Mouse (Mus musculus): ENCODE data around the gene Vstm2a. TPM values are rescaled to one million over a fixed set of nuclear protein-coding genes. Genes with fewer than 3 reads are reported as not detected.

Gene Vstm2a
- polyA plus RNA-seq, 1 experiment from 2014 or later = not detected

DNA sequence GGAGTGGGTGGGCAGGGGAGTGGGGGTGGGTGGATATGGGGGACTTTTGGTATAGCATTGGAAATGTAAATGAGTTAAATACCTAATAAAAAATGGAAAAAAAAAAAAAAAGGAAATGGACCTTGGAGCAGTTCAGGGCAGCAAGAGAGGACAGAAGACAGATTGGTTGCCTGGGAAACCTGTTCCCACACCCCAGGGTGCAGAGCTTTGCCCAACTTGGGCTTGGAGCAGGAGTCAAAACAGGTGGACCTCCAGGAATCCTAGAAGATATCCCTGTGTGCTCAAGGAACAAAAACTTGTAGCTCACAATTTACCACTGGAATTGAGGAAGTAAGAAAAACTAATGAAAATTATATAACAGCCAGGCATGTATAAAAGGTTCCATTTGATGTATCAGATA, 96.8 kb downstream of the Vstm2a start:
- Histone ChIP-seq H3K79me2 (ENCODE audit: inconsistent target) (no peaks in the 10 kb centered on the region), H3K27ac (no peak overlapping the region), H3K36me3 (ENCODE audit: inconsistent target) (no peaks in the 10 kb centered on the region), H3K4me3 (ENCODE audit: inconsistent target) (no peak overlapping the region)

GRCm38 (mm10) chr11:16366852-16367587, 109.5 kb downstream of the Vstm2a start:
- no peak overlapping the region for H3K27ac ChIP-seq
- H3K79me2 ChIP-seq (ENCODE audit: inconsistent target) = no peaks in the 10 kb centered on the region
- WGBS (ENCODE audit: missing documents) = 75% methylated on average over 8 of the region's 8 CpGs
- H3K4me3 ChIP-seq (ENCODE audit: inconsistent target) = no peak overlapping the region
- H3K36me3 ChIP-seq (ENCODE audit: inconsistent target) = no peaks in the 10 kb centered on the region

GRCm38 (mm10) chr11:16403627-16404026, 146.1 kb downstream of the Vstm2a start:
- WGBS (ENCODE audit: missing documents) = 54% methylated on average over 2 of the region's 2 CpGs
- no peaks in the 10 kb centered on the region for H3K36me3 ChIP-seq (ENCODE audit: inconsistent target)

GRCm38 (mm10) chr11:16411736-16412135, 154.2 kb downstream of the Vstm2a start:
- H3K4me3 ChIP-seq (ENCODE audit: inconsistent target) = no peak overlapping the region
- H3K36me3 ChIP-seq (ENCODE audit: inconsistent target) = no peaks in the 10 kb centered on the region
- no peak overlapping the region for H3K27ac ChIP-seq
- WGBS (ENCODE audit: missing documents) = 9% methylated on average over 1 of the region's 1 CpGs
- no peaks in the 10 kb centered on the region for H3K79me2 ChIP-seq (ENCODE audit: inconsistent target)

More at GRCm38 (mm10) chr11:16403627-16404026, 146.1 kb downstream of the Vstm2a start:
- no peak overlapping the region for H3K4me3 ChIP-seq (ENCODE audit: inconsistent target)
- no peak overlapping the region for H3K27ac ChIP-seq
- H3K79me2 ChIP-seq (ENCODE audit: inconsistent target) = no peaks in the 10 kb centered on the region

GRCm38 (mm10) chr11:16412609-16413008, 155.1 kb downstream of the Vstm2a start:
- H3K79me2 ChIP-seq (ENCODE audit: inconsistent target) = no peaks in the 10 kb centered on the region
- no peak overlapping the region for H3K4me3 ChIP-seq (ENCODE audit: inconsistent target)
- WGBS (ENCODE audit: missing documents) = 25% methylated on average over 4 of the region's 4 CpGs
- no peaks in the 10 kb centered on the region for H3K36me3 ChIP-seq (ENCODE audit: inconsistent target)
- H3K27ac ChIP-seq = no peak overlapping the region

- Histone ChIP-seq H3K79me2 (ENCODE audit: inconsistent target) (no peaks in the 10 kb centered on the region), H3K27ac (no peak overlapping the region), H3K4me3 (ENCODE audit: inconsistent target) (no peak overlapping the region), H3K36me3 (ENCODE audit: inconsistent target) (no peaks in the 10 kb centered on the region)
- 50% methylated on average over 1 of the region's 1 CpGs for WGBS (ENCODE audit: missing documents)
These were observed 155.6 kb downstream of the Vstm2a start for GRCm38 (mm10) chr11:16413077-16413644.

GRCm38 (mm10) chr11:16439548-16440251, 182.2 kb downstream of the Vstm2a start:
- no peak overlapping the region for H3K4me3 ChIP-seq (ENCODE audit: inconsistent target)
- H3K27ac ChIP-seq = no peak overlapping the region
- no peaks in the 10 kb centered on the region for H3K79me2 ChIP-seq (ENCODE audit: inconsistent target)
- 91% methylated on average over 7 of the region's 7 CpGs for WGBS (ENCODE audit: missing documents)
- no peaks in the 10 kb centered on the region for H3K36me3 ChIP-seq (ENCODE audit: inconsistent target)

Data from macrophage (primary cell).